Mouse (Mus musculus) MEL (cell line): ENCODE measurements around the gene Wdr18. TPM values are rescaled to one million over a fixed set of nuclear protein-coding genes. Genes with fewer than 3 reads are reported as not detected.

ENCODE experiments used
- DNase-seq: peaks from one replicate; pipeline ENCODE4 v3.0.0; 2011; ENCODE audit warnings: low read depth, low spot score
- H3K27ac ChIP-seq: 2 replicates; pipeline ENCODE4 v1.5.1; 2012; ENCODE audit warnings: low read depth, mild to moderate bottlenecking, control low read depth, low read length, moderate library complexity; ENCODE audit not compliant: control insufficient read depth
- H3K27me3 ChIP-seq, 2 experiments: fragments of 150-350 bp in 1 of 2; sonication (generic) in 1 of 2; 2 replicates each; pipeline ENCODE4 v1.6.1; 2012; ENCODE audit warnings: low read length in 2 of 2, mild to moderate bottlenecking in 2 of 2, improper control_type of control experiment in 1 of 2, moderate library complexity in 1 of 2; ENCODE audit not compliant: insufficient read depth in 2 of 2, control insufficient read depth in 1 of 2
- H3K36me3 ChIP-seq, 2 experiments: 2 replicates each; pipeline ENCODE4 v1.6.1; 2012 to 2014; ENCODE audit warnings: low read length in 2 of 2, improper control_type of control experiment in 1 of 2, inconsistent platforms in 1 of 2, mild to moderate bottlenecking in 1 of 2; ENCODE audit not compliant: insufficient read depth in 2 of 2, control insufficient read depth in 1 of 2
- H3K4me1 ChIP-seq, 2 experiments: fragments of 150-350 bp in 1 of 2; sonication (generic) in 1 of 2; 2 replicates each; pipeline ENCODE4 v1.6.1; 2012; ENCODE audit warnings: low read length in 2 of 2, improper control_type of control experiment in 1 of 2, mild to moderate bottlenecking in 1 of 2; ENCODE audit not compliant: insufficient read depth in 2 of 2, control insufficient read depth in 1 of 2
- H3K4me3 ChIP-seq, 2 experiments: fragments of 150-350 bp in 1 of 2; sonication (generic) in 1 of 2; 2 replicates each; pipeline ENCODE4 v1.5.1; 2012; ENCODE audit warnings: low read depth in 2 of 2, low read length in 2 of 2, mild to moderate bottlenecking in 2 of 2, moderate library complexity in 2 of 2, control low read depth in 1 of 2, improper control_type of control experiment in 1 of 2; ENCODE audit not compliant: control insufficient read depth in 1 of 2, insufficient read depth in 1 of 2
- H3K79me2 ChIP-seq: 2 replicates; pipeline ENCODE4 v1.6.1; 2012; ENCODE audit warnings: mild to moderate bottlenecking, low read length, moderate library complexity; ENCODE audit not compliant: control insufficient read depth, poor library complexity, insufficient read depth
- H3K9ac ChIP-seq: 2 replicates; pipeline ENCODE4 v1.6.1; 2012; ENCODE audit warnings: low read depth, mild to moderate bottlenecking, control low read depth, low read length, moderate library complexity; ENCODE audit not compliant: control insufficient read depth, poor library complexity, severe bottlenecking
- H3K9me3 ChIP-seq: fragments of 150-350 bp; sonication (generic); replicated peaks from 2 replicates; pipeline ENCODE4 v1.6.1; 2012; ENCODE audit warnings: mild to moderate bottlenecking, low read length, improper control_type of control experiment, moderate library complexity; ENCODE audit not compliant: insufficient read depth
- BHLHE40 ChIP-seq: IDR thresholded peaks from 2 replicates; pipeline ENCODE4 v1.6.1; 2012; ENCODE audit warnings: low read depth, mild to moderate bottlenecking, inconsistent platforms, low read length, improper control_type of control experiment, borderline replicate concordance
- CHD1 ChIP-seq: IDR thresholded peaks from 2 replicates; pipeline ENCODE4 v1.6.1; 2012; ENCODE audit warnings: low read depth, mild to moderate bottlenecking, inconsistent platforms, low read length, improper control_type of control experiment
- CHD2 ChIP-seq: IDR thresholded peaks from 2 replicates; pipeline ENCODE4 v1.6.1; 2011; ENCODE audit warnings: low read length, improper control_type of control experiment
- CTCF ChIP-seq, 3 experiments: IDR thresholded peaks in 2 of 3; conservative IDR thresholded peaks in 1 of 3; 2 replicates each; pipeline ENCODE4 v1.5.1; 2011 to 2012; ENCODE audit warnings: low read length in 3 of 3, low read depth in 2 of 3, mild to moderate bottlenecking in 2 of 3, improper control_type of control experiment in 1 of 3, inconsistent platforms in 1 of 3, mixed read lengths in 1 of 3, moderate library complexity in 1 of 3; ENCODE audit not compliant: control insufficient read depth in 1 of 3, insufficient read depth in 1 of 3, poor library complexity in 1 of 3, severe bottlenecking in 1 of 3
- E2F4 ChIP-seq: IDR thresholded peaks from 2 replicates; pipeline ENCODE4 v1.6.1; 2011; ENCODE audit warnings: low read depth, low read length, improper control_type of control experiment, borderline replicate concordance
- ELF1 ChIP-seq: IDR thresholded peaks from 2 replicates; pipeline ENCODE4 v1.6.1; 2014; ENCODE audit warnings: low read depth, mild to moderate bottlenecking, inconsistent platforms, low read length, improper control_type of control experiment, moderate library complexity
- ETS1 ChIP-seq: IDR thresholded peaks from 2 replicates; pipeline ENCODE4 v1.6.1; 2012; ENCODE audit warnings: low read depth, mild to moderate bottlenecking, inconsistent platforms, low read length, improper control_type of control experiment, moderate library complexity
- GATA1 ChIP-seq: IDR thresholded peaks from 2 replicates; pipeline ENCODE4 v1.6.1; 2011; ENCODE audit warnings: low read depth, low read length, improper control_type of control experiment
- HCFC1 ChIP-seq: IDR thresholded peaks from 2 replicates; pipeline ENCODE4 v1.6.1; 2012; ENCODE audit warnings: low read depth, mild to moderate bottlenecking, inconsistent platforms, low read length, improper control_type of control experiment, moderate library complexity
- JUND ChIP-seq: IDR thresholded peaks from 2 replicates; pipeline ENCODE4 v1.6.1; 2011; ENCODE audit warnings: low read depth, mild to moderate bottlenecking, improper control_type of control experiment, low read length
- KAT2A ChIP-seq: conservative IDR thresholded peaks from 2 replicates; pipeline ENCODE4 v1.6.1; 2012; ENCODE audit warnings: low read depth, low read length, improper control_type of control experiment, inconsistent platforms
- MXI1 ChIP-seq: IDR thresholded peaks from 2 replicates; pipeline ENCODE4 v1.6.1; 2011; ENCODE audit warnings: mild to moderate bottlenecking, low read depth, low read length, improper control_type of control experiment
- MYB ChIP-seq: IDR thresholded peaks from 2 replicates; pipeline ENCODE4 v1.6.1; 2011; ENCODE audit warnings: mild to moderate bottlenecking, low read depth, low read length, improper control_type of control experiment
- MYC ChIP-seq: IDR thresholded peaks from 2 replicates; pipeline ENCODE4 v1.6.1; 2011; ENCODE audit warnings: low read depth, mild to moderate bottlenecking, low read length, improper control_type of control experiment, moderate library complexity
- NRF1 ChIP-seq: IDR thresholded peaks from 2 replicates; pipeline ENCODE4 v1.6.1; 2014; ENCODE audit warnings: low read depth, mild to moderate bottlenecking, inconsistent platforms, low read length, improper control_type of control experiment, moderate library complexity; ENCODE audit not compliant: poor library complexity, insufficient read depth, severe bottlenecking
- POLR2AphosphoS2 ChIP-seq: IDR thresholded peaks from 2 replicates; pipeline ENCODE4 v1.6.1; 2011; ENCODE audit warnings: low read length, improper control_type of control experiment
- POLR2AphosphoS5 ChIP-seq: IDR thresholded peaks from 2 replicates; pipeline ENCODE4 v1.6.1; 2012; ENCODE audit warnings: low read depth, borderline replicate concordance, mild to moderate bottlenecking, inconsistent platforms, low read length, moderate library complexity, mixed read lengths
- RAD21 ChIP-seq: IDR thresholded peaks from 2 replicates; pipeline ENCODE4 v1.6.1; 2011; ENCODE audit warnings: mild to moderate bottlenecking, low read depth, low read length, improper control_type of control experiment
- RCOR1 ChIP-seq: IDR thresholded peaks from 2 replicates; pipeline ENCODE4 v1.6.1; 2012; ENCODE audit warnings: low read depth, mild to moderate bottlenecking, inconsistent platforms, low read length, improper control_type of control experiment
- SIN3A ChIP-seq: IDR thresholded peaks from 2 replicates; pipeline ENCODE4 v1.6.1; 2012; ENCODE audit warnings: low read length, improper control_type of control experiment, inconsistent platforms
- SMC3 ChIP-seq: IDR thresholded peaks from 2 replicates; pipeline ENCODE4 v1.6.1; 2011; ENCODE audit warnings: low read depth, low read length, improper control_type of control experiment
- TAL1 ChIP-seq: IDR thresholded peaks from 2 replicates; pipeline ENCODE4 v1.6.1; 2012; ENCODE audit warnings: mild to moderate bottlenecking, inconsistent platforms, low read length, moderate library complexity, mixed read lengths
- TBP ChIP-seq: IDR thresholded peaks from 2 replicates; pipeline ENCODE4 v1.8.0; 2011; ENCODE audit warnings: low read depth, low read length, improper control_type of control experiment
- USF1 ChIP-seq: IDR thresholded peaks from 2 replicates; pipeline ENCODE4 v1.6.1; 2014; ENCODE audit warnings: low read depth, mild to moderate bottlenecking, inconsistent platforms, low read length, improper control_type of control experiment, moderate library complexity
- USF2 ChIP-seq, 2 experiments: IDR thresholded peaks; 2 replicates each; pipeline ENCODE4 v1.6.1; 2011 to 2012; ENCODE audit warnings: improper control_type of control experiment in 2 of 2, low read length in 2 of 2, borderline replicate concordance in 1 of 2, inconsistent platforms in 1 of 2, low read depth in 1 of 2, mild to moderate bottlenecking in 1 of 2; ENCODE audit not compliant: insufficient read depth in 1 of 2
- ZC3H11A ChIP-seq: IDR thresholded peaks from 2 replicates; pipeline ENCODE4 v1.6.1; 2012; ENCODE audit warnings: low read depth, mild to moderate bottlenecking, inconsistent platforms, low read length, improper control_type of control experiment
- ZMIZ1 ChIP-seq: IDR thresholded peaks from 2 replicates; pipeline ENCODE4 v1.6.1; 2012; ENCODE audit warnings: low read depth, mild to moderate bottlenecking, inconsistent platforms, low read length, improper control_type of control experiment, moderate library complexity
- ZNF384 ChIP-seq: IDR thresholded peaks from 2 replicates; pipeline ENCODE4 v1.6.1; 2012; ENCODE audit warnings: low read depth, mild to moderate bottlenecking, inconsistent platforms, low read length, improper control_type of control experiment
- polyA plus RNA-seq, 2 experiments: library from polyadenylated mRNA; stranded (reverse) in 1 of 2; unstranded in 1 of 2; fragments of >175 nt in 1 of 2; fragments of >200 nt in 1 of 2; gene quantifications; 2 replicates each; pipeline versions ENCODE4 v1.2.1 to v1.2.4; 2012; ENCODE audit warnings: low replicate concordance in 2 of 2, low read depth in 1 of 2; ENCODE audit not compliant: insufficient read length in 2 of 2, insufficient read depth in 1 of 2, missing spikeins in 1 of 2
- total RNA-seq: library from RNA; depleted of rRNA; stranded (reverse); fragments of 300-350 nt; gene quantifications from 2 replicates; pipeline ENCODE4 v1.2.3, GENCODE M21; 2012

Gene Wdr18
- total and polyA plus RNA-seq, 3 experiments: 89.5 to 107 TPM; not detected in 1

GRCm38 (mm10) chr10:79991548-79991947, 31.6 kb downstream of the Wdr18 start:
- TF ChIP-seq RCOR1: no peak
- TF ChIP-seq SMC3: peak; percentile 36
- TF ChIP-seq USF2 (IDR thresholded peaks at IDR 0.05; ENCODE audit: borderline replicate concordance in 1 of 2, insufficient read depth in 1 of 2, low read depth in 1 of 2, low read length in 2 of 2): no peak
- TF ChIP-seq RAD21: peak; percentile 54
- no peak for TF ChIP-seq ZC3H11A
- TF ChIP-seq E2F4: no peak
- TF ChIP-seq ZNF384: no peak
- TF ChIP-seq CTCF (IDR thresholded peaks at IDR 0.05 in 2 of 3, conservative IDR thresholded peaks at IDR 0.05 in 1 of 3; ENCODE audit: control insufficient read depth in 1 of 3, insufficient read depth in 1 of 3, low read depth in 2 of 3, low read length in 3 of 3, poor library complexity in 1 of 3, severe bottlenecking in 1 of 3): peak; percentile 39 to 65 (median 59); a peak in 5 of 6 replicates
- Histone ChIP-seq H3K4me3 (no peak overlapping the region), H3K36me3 (peaks cover 0 to 16% of the 10 kb centered on the region in 2 experiments; a peak in 2 of 4 replicates), H3K27ac (no peak overlapping the region), H3K9me3 (no peaks in the 10 kb centered on the region), H3K9ac (no peak overlapping the region), H3K27me3 (no peaks in the 10 kb centered on the region), H3K4me1 (peaks cover 14 to 28% of the 10 kb centered on the region in 2 experiments), H3K79me2 (peaks cover under 1% of the 10 kb centered on the region; the same call in 1 of the 2 replicates)
- no peak for DNase-seq

- H3K4me3 ChIP-seq: peak overlapping the region; percentile 3 to 17
- peaks cover 0 to 17% of the 10 kb centered on the region in 2 experiments; a peak in 2 of 4 replicates for H3K36me3 ChIP-seq
- H3K27ac ChIP-seq: peak overlapping the region; percentile 93
- no peaks in the 10 kb centered on the region for H3K9me3 ChIP-seq
- peak; percentile 76 for DNase-seq
- peaks cover 5% of the 10 kb centered on the region; the same call in 1 of the 2 replicates for H3K79me2 ChIP-seq
- H3K9ac ChIP-seq: peak overlapping the region; percentile 66
- H3K4me1 ChIP-seq: peaks cover 14 to 26% of the 10 kb centered on the region in 2 experiments
- H3K27me3 ChIP-seq: no peaks in the 10 kb centered on the region
- TF ChIP-seq SMC3 (no peak), CHD1 (no peak), TAL1 (no peak), ZMIZ1 (no peak), POLR2AphosphoS5 (no peak), BHLHE40 (no peak), MXI1 (no peak; the same call in 1 of the 2 replicates), CHD2 (no peak), MYB (no peak), MYC (no peak), POLR2AphosphoS2 (no peak), SIN3A (no peak; the same call in 1 of the 2 replicates), RCOR1 (0 out of 2 replicates have a peak, but pooled peaks have one; percentile 19), HCFC1 (peak; percentile 13; the same call in 1 of the 2 replicates), KAT2A (no peak), ELF1 (peak; percentile 50), CTCF (IDR thresholded peaks at IDR 0.05 in 2 of 3, conservative IDR thresholded peaks at IDR 0.05 in 1 of 3; ENCODE audit: control insufficient read depth in 1 of 3, insufficient read depth in 1 of 3, low read depth in 2 of 3, low read length in 3 of 3, poor library complexity in 1 of 3, severe bottlenecking in 1 of 3) (no peak), USF2 (IDR thresholded peaks at IDR 0.05; ENCODE audit: borderline replicate concordance in 1 of 2, insufficient read depth in 1 of 2, low read depth in 1 of 2, low read length in 2 of 2) (no peak), JUND (no peak), RAD21 (no peak), NRF1 (no peak), ZC3H11A (no peak), TBP (peak; percentile 59), ETS1 (peak; percentile 28; the same call in 1 of the 2 replicates), USF1 (no peak), GATA1 (peak; percentile 10; the same call in 1 of the 2 replicates), ZNF384 (no peak), E2F4 (no peak)
These were observed 34.6 kb downstream of the Wdr18 start for GRCm38 (mm10) chr10:79994397-79995115.
